ENCODE assay signal across 11 mouse cellular contexts in the genomic region with DNA sequence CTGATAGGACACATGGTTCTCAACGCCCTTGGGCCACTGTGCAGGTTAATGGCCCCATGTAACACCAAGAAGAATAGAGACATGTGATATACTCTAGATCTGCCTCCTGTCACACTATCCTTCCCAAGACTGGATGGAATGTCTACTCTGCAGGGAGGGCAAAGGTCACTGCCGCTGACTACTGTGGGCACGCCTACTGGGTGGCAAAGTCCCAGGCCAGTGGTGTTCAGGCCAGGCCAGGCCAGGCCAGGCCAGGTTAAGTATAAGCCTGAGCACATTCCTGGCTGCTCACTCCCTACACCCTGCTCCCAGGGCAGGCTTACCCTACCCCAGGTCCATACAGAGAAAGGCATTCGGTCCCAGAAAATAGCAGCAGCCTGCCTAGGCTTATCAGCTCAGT. TPM values are rescaled to one million over a fixed set of nuclear protein-coding genes. Genes with fewer than 3 reads are reported as not detected.
DNase-seq lines count a peak whose midpoint lies in the region; ATAC-seq and TF ChIP-seq lines count a peak whose summit lies in the region.
"Had no signal": no experiment of that assay in that cellular context is flagged by ENCODE, and none has a peak within 500 bp of the region (broad histone marks: within the 10 kb centered on the region; RNA-seq: fewer than 3 reads in every experiment).

No protein-coding gene starts in this region.

- no peak overlapping the region for H3K4me3 ChIP-seq in forebrain, embryonic 10.5 days
- no peak overlapping the region for H3K4me3 ChIP-seq in forebrain, embryonic 12.5 days (replicated peaks)
- no peak overlapping the region for H3K4me3 ChIP-seq in embryonic facial prominence, embryonic 13.5 days
- H3K4me3 ChIP-seq in intestine, postnatal 0 days (ENCODE audit: low read depth, low read length), result no peak overlapping the region
- H3K4me3 ChIP-seq in liver, embryonic 14.5 days (ENCODE audit: insufficient read depth in 1 of 2, low read depth in 2 of 2, low read length in 2 of 2), result no peak overlapping the region
- H3K4me3 ChIP-seq: heart, embryonic 13.5 days had no signal

- no peak for TF ChIP-seq EP300 in liver, embryonic 14.5 days (IDR thresholded peaks at IDR 0.05; ENCODE audit: low read depth)

- H3K9ac ChIP-seq in forebrain, embryonic 12.5 days, result no peak overlapping the region
- H3K9ac ChIP-seq in embryonic facial prominence, embryonic 13.5 days, result no peak overlapping the region
- H3K9ac ChIP-seq in intestine, postnatal 0 days (ENCODE audit: low read depth, low read length), result no peak overlapping the region
- no peak overlapping the region for H3K9ac ChIP-seq in liver, embryonic 14.5 days (replicated peaks)
- H3K9ac ChIP-seq: heart, embryonic 13.5 days had no signal

- no peak for ATAC-seq in forebrain, embryonic 12.5 days (ENCODE audit: low FRiP score)
- ATAC-seq in embryonic facial prominence, embryonic 13.5 days (ENCODE audit: insufficient number of reproducible peaks, insufficient read depth, low FRiP score, low TSS enrichment, low read depth), result peak; percentile 18; the same call in 1 of the 2 replicates
- peak; percentile 80 for ATAC-seq in intestine, postnatal 0 days
- peak; percentile 67 for ATAC-seq in liver, embryonic 14.5 days (ENCODE audit: insufficient read depth)

- H3K4me2 ChIP-seq in forebrain, embryonic 12.5 days, result no peak overlapping the region
- no peak overlapping the region for H3K4me2 ChIP-seq in embryonic facial prominence, embryonic 13.5 days
- no peak overlapping the region for H3K4me2 ChIP-seq in intestine, postnatal 0 days (replicated peaks; ENCODE audit: low read depth)
- H3K4me2 ChIP-seq in liver, embryonic 14.5 days (ENCODE audit: low read depth), result no peak overlapping the region
- H3K4me2 ChIP-seq: heart, embryonic 13.5 days had no signal

- WGBS in forebrain, embryonic 10.5 days, result 58% methylated on average over 4 of the region's 4 CpGs
- 69% methylated on average over 4 of the region's 4 CpGs for WGBS in forebrain, embryonic 12.5 days
- WGBS in embryonic facial prominence, embryonic 13.5 days, result 46% methylated on average over 4 of the region's 4 CpGs
- WGBS in intestine, postnatal 0 days, result 23% methylated on average over 4 of the region's 4 CpGs
- WGBS in liver, embryonic 14.5 days (ENCODE audit: insufficient replicate concordance), result 42% methylated on average over 4 of the region's 4 CpGs

- peaks cover 28% of the 10 kb centered on the region for H3K4me1 ChIP-seq in forebrain, embryonic 10.5 days
- H3K4me1 ChIP-seq in forebrain, embryonic 12.5 days, result 0 out of 2 replicates have a peak, but pooled peaks cover 3% of the 10 kb centered on the region
- peaks cover 14% of the 10 kb centered on the region for H3K4me1 ChIP-seq in embryonic facial prominence, embryonic 13.5 days
- H3K4me1 ChIP-seq in intestine, postnatal 0 days (replicated peaks; ENCODE audit: control insufficient read depth, insufficient read depth, low read length), result peaks cover 12% of the 10 kb centered on the region
- peaks cover 0 to 12% of the 10 kb centered on the region in 2 experiments; a peak in 2 of 4 replicates for H3K4me1 ChIP-seq in liver, embryonic 14.5 days (replicated peaks; ENCODE audit: control insufficient read depth in 2 of 2, insufficient read depth in 2 of 2, low read length in 1 of 2)

- no peaks in the 10 kb centered on the region for H3K36me3 ChIP-seq in forebrain, embryonic 10.5 days (replicated peaks)
- H3K36me3 ChIP-seq in forebrain, embryonic 12.5 days (replicated peaks), result no peaks in the 10 kb centered on the region
- peaks cover 5% of the 10 kb centered on the region; the same call in 1 of the 2 replicates for H3K36me3 ChIP-seq in embryonic facial prominence, embryonic 13.5 days
- H3K36me3 ChIP-seq in intestine, postnatal 0 days (ENCODE audit: control insufficient read depth, insufficient read depth), result peaks cover 59% of the 10 kb centered on the region
- H3K36me3 ChIP-seq in liver, embryonic 14.5 days (replicated peaks; ENCODE audit: control insufficient read depth, insufficient read depth, low read depth), result no peaks in the 10 kb centered on the region
- H3K36me3 ChIP-seq: heart, embryonic 13.5 days had no signal

- TF ChIP-seq CTCF in intestine, postnatal 0 days (IDR thresholded peaks at IDR 0.05; ENCODE audit: low read depth), result no peak
- TF ChIP-seq CTCF in liver, embryonic 14.5 days (IDR thresholded peaks at IDR 0.05; ENCODE audit: low read depth), result no peak

- no peaks in the 10 kb centered on the region for H3K9me3 ChIP-seq in forebrain, embryonic 10.5 days
- H3K9me3 ChIP-seq in forebrain, embryonic 12.5 days, result no peaks in the 10 kb centered on the region
- no peaks in the 10 kb centered on the region for H3K9me3 ChIP-seq in embryonic facial prominence, embryonic 13.5 days
- H3K9me3 ChIP-seq in intestine, postnatal 0 days (ENCODE audit: control insufficient read depth), result no peaks in the 10 kb centered on the region
- no peaks in the 10 kb centered on the region for H3K9me3 ChIP-seq in liver, embryonic 14.5 days (ENCODE audit: control insufficient read depth, low read length)
- H3K9me3 ChIP-seq: heart, embryonic 13.5 days had no signal

- DNase-seq in forebrain, embryonic 10.5 days (ENCODE audit: extremely low spot score, low spot score), result no peak
- peak in 1 of 3 experiments; percentile 31 for DNase-seq in liver, embryonic 14.5 days (ENCODE audit: low read depth in 3 of 3, low spot score in 3 of 3)
- no peak for DNase-seq in layer of hippocampus, postnatal 25 days (ENCODE audit: extremely low spot score in 1 of 2, low spot score in 1 of 2)
- no peak for DNase-seq in right cerebral cortex, postnatal 25 days
- no peak for DNase-seq in right cerebral cortex, postnatal 36 days (ENCODE audit: low spot score in 2 of 2)
- DNase-seq: lung, postnatal 10 days; spleen, adult 18-20 months had no signal

- peak overlapping the region; percentile 60 for H3K27ac ChIP-seq in forebrain, embryonic 10.5 days
- no peak overlapping the region for H3K27ac ChIP-seq in forebrain, embryonic 12.5 days
- no peak overlapping the region for H3K27ac ChIP-seq in embryonic facial prominence, embryonic 13.5 days
- H3K27ac ChIP-seq in intestine, postnatal 0 days (ENCODE audit: low read depth, low read length), result peak overlapping the region; percentile 82
- H3K27ac ChIP-seq in liver, embryonic 14.5 days, result no peak overlapping the region
- H3K27ac ChIP-seq: heart, embryonic 13.5 days had no signal

- no peaks in the 10 kb centered on the region for H3K27me3 ChIP-seq in forebrain, embryonic 10.5 days (ENCODE audit: poor library complexity, severe bottlenecking)
- no peaks in the 10 kb centered on the region for H3K27me3 ChIP-seq in forebrain, embryonic 12.5 days
- no peaks in the 10 kb centered on the region for H3K27me3 ChIP-seq in embryonic facial prominence, embryonic 13.5 days
- no peaks in the 10 kb centered on the region for H3K27me3 ChIP-seq in intestine, postnatal 0 days (replicated peaks; ENCODE audit: control insufficient read depth, insufficient read depth, low read length)
- H3K27me3 ChIP-seq in liver, embryonic 14.5 days (ENCODE audit: control insufficient read depth, insufficient read depth, low read length), result no peaks in the 10 kb centered on the region
- H3K27me3 ChIP-seq: heart, embryonic 13.5 days had no signal

RNA-seq across cellular contexts. Expression of a gene that starts 20.6 kb away (rescaled TPM):
- 9.8 and 10.4 TPM in 2 replicates for polyA plus RNA-seq in forebrain, embryonic 10.5 days (2016; fragmentation: Nextera tagmentation; extraction: Ambion mirVana)
- polyA plus RNA-seq in forebrain, embryonic 12.5 days (2016; fragmentation: Nextera tagmentation; extraction: Ambion mirVana), result 14.8 and 16.1 TPM in 2 replicates
- 16.5 and 18.2 TPM in 2 replicates for polyA plus RNA-seq in embryonic facial prominence, embryonic 13.5 days (2015; fragmentation: Nextera tagmentation; extraction: Ambion mirVana)
- 12.0 and 17.4 TPM in 2 replicates for polyA plus RNA-seq in intestine, postnatal 0 days (2015; fragmentation: Nextera tagmentation; extraction: Ambion mirVana)
- polyA plus RNA-seq in liver, embryonic 14.5 days (2012; rRNA removed), result 2.4 and 3.9 TPM in 2 replicates
- 5.7 and 7.4 TPM in 2 replicates for polyA plus RNA-seq in liver, embryonic 14.5 days (2014; fragmentation: Nextera tagmentation; extraction: Ambion mirVana)
- total RNA-seq in layer of hippocampus, postnatal 25 days (2021), result 10 to 100 TPM; 38.6 to 43.1 TPM

RNA-seq across cellular contexts. Expression of a gene that starts 21.0 kb away (rescaled TPM):
- 12.3 and 14.8 TPM in 2 replicates for polyA plus RNA-seq in forebrain, embryonic 10.5 days (2016; fragmentation: Nextera tagmentation; extraction: Ambion mirVana)
- 8.4 and 8.6 TPM in 2 replicates for polyA plus RNA-seq in forebrain, embryonic 12.5 days (2016; fragmentation: Nextera tagmentation; extraction: Ambion mirVana)
- polyA plus RNA-seq in embryonic facial prominence, embryonic 13.5 days (2015; fragmentation: Nextera tagmentation; extraction: Ambion mirVana), result 17.2 and 17.6 TPM in 2 replicates
- polyA plus RNA-seq in intestine, postnatal 0 days (2015; fragmentation: Nextera tagmentation; extraction: Ambion mirVana), result 1,614 and 1,691 TPM in 2 replicates
- polyA plus RNA-seq in liver, embryonic 14.5 days (2012; rRNA removed), result 44.0 and 50.0 TPM in 2 replicates
- 66.8 and 80.0 TPM in 2 replicates for polyA plus RNA-seq in liver, embryonic 14.5 days (2014; fragmentation: Nextera tagmentation; extraction: Ambion mirVana)
- total RNA-seq in layer of hippocampus, postnatal 25 days (2021), result 100 to 1,000 TPM; 100 to 121 TPM

Comparison
In these comparisons a context has a peak if more than half of its experiments do, and no peak if none do; other contexts are left out.
1. H3K27ac ChIP-seq: peak in forebrain, embryonic 10.5 days (single experiment) and intestine, postnatal 0 days (single experiment); none in forebrain, embryonic 12.5 days (single experiment), embryonic facial prominence, embryonic 13.5 days (single experiment) and liver, embryonic 14.5 days (single experiment).
2. RNA of a gene that starts 21.0 kb away (polyA plus RNA-seq): 1,614 to 1,691 TPM in intestine, postnatal 0 days; 44.0 to 80.0 TPM in liver, embryonic 14.5 days, 17.2 to 17.6 TPM in embryonic facial prominence, embryonic 13.5 days, 12.3 to 14.8 TPM in forebrain, embryonic 10.5 days and 8.4 to 8.6 TPM in forebrain, embryonic 12.5 days; every median in the first group is over 10 times any median in the second.